Mouse (Mus musculus) ovary, postnatal 14 days (tissue): Measurements from ENCODE around the gene Ccdc142.

Source experiments
- DNase-seq: peaks from one replicate; pipeline ENCODE4 v3.0.0; 2022; ENCODE audit warnings: low spot score

Ccdc142 gene

GRCm38 (mm10) chr6:83084477-83084876, 16.9 kb upstream of the Ccdc142 start:
- no peak for DNase-seq

DNA sequence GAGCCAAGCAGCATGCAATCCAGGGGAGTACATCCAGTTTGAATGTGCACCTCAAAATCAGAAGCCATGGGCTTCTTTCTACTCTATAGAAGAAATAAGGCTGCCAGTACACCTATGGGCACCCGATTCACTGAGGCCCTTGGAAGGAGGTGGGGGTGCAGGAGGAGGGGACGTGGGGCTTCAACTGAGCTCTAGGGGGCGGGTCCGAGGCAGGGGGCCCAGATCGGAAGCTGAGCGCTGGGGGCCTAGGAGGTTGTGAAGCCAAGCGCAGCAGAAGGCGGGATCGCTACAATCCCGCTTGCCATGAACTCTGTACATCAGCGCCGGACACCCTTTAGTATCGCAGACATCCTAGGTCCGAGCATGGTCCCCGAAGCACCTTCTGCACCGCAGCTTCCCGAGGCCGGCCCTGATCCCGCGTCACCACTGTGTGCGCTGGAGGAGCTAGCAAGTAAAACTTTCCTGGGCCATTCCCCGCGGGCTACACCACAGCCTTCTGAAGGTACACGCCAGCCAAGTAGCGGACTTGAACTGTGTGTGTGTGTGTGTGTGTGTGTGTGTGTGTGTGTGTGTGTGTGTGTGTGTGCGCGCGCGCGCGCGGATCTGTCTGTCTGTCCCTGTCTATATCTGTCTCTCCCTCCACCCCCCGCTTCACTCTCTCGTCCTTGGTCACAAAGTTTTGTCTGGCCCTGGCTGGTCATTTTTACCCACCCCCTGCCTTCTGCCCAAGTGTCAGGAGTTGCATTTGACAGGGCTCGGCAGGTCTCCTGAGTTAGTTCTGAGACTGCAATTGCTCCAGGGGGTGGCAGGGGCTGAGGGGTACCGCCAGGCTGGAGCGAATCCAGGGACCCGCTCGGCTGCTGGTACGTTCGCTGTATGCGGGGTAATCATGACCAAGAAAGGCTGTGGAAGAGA, 15.0 kb upstream of the Ccdc142 start, which contains the start of gene Lbx2:
Gene Lbx2, plus strand, starts transcription at position 247 of the 915 bp plus-strand sequence.
- no peak for DNase-seq

GRCm38 (mm10) chr6:83087205-83087925, 14.0 kb upstream of the Ccdc142 start:
- DNase-seq, result no peak

DNA sequence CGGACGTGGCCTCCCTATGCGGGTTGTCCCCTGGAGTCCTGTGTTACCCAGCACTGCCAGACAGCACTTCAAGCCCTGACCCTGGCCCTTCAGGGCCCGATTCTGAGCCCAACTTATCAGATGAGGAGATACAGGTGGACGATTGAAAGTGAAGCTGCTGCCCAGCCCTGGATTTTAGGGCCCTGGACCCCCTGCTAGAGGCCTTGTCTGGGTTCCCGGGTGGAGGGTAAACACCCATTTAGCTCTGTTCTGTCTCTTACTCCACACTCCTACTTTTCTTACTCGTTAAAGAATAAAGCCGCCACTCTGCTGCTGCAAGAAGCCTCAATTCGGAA, 13.5 kb upstream of the Ccdc142 start:
- DNase-seq, result no peak

- DNase-seq, result no peak
Measured at GRCm38 (mm10) chr6:83092416-83093127, 8.8 kb upstream of the Ccdc142 start.

GRCm38 (mm10) chr6:83095968-83096367, 5.4 kb upstream of the Ccdc142 start:
- DNase-seq, result no peak

DNA sequence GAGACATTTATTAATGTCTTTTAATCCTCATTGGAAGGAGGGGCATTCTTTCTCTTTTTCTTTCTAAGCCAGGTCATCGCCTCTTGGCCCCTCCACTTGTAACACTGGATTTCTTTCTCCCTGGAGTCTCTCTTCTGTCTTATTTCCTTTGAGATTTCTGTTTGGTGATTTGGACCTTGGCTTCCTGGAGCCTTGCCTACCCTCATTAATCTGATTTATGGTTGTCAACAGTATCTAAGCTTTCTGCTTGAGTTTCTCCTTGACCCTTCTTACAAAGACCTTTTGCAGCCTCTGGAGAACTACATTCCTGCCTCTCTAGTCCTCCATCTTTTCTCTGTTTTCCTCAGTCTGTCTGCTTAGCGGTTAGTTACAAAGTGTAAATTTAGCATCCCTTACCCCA, 3.0 kb upstream of the Ccdc142 start:
- DNase-seq, result no peak

DNA sequence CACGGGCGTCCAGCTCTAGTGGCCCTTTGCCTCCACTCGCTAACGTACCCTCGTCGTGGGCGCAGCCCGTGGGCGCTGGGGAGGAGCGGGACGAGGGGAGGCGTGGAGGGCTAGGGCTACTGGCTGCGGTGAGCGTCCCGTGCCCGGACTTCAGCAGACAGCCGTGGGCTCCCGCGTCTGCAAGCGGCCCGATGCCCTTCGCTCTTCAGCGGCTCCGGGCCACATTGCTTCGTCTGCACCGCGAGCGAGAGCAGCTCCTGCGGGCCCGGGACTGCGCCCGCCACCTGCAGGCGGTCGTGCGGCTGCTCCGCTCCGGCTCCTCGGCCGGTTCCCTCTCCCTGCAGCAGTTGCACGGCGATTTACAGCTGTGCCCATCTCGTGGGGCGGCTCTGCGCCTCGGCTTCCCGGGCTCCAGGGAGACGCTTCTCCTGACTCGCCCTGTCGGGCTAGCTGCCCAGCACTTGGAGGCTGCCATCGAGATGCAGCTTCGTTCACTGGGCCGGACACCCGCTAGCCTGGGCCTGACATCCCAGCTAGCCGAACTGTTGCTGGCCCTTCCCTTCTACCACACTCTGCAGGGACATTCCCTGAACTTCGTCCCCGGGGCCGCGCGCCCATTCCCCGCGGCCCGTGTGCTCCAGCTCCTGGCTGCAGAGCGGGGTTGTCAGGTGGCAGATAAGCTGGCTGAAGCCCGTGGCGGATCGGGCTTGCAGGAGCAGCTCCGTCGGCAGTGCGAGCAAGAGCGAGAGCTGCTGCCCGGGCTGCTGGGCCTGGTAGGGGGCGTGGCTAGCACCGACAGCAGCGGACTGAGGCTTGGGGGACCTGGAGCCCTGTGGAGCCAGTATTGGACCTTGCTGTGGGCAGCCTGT, 521 bp downstream of the Ccdc142 start:
- peak; percentile 53 for DNase-seq

DNA sequence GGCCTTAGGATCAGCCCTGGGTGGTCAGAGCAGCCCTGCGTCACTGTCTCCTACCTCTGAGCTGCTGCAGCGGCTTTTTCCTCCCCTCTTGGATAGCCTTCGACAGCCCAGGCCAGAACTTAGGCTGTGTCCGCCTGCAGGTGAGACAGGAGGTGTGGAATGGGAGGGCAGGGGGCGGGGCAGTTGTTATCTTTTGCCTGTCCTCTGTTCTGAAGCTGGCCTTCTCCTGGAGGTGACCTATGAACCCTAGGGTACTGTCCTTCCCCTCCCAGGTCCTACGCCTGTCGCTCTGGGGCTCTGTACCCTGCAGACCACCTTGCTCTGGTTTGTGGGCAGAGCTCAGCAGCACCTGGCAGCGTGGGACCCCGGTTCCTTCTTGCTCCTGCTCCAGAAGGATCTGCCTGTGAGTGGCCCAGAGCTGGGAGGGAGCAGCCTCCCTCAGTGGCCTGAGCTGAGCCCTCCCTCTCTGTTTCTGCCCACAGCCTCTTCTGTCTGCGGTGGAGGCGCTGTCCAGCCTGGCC, 1.8 kb downstream of the Ccdc142 start:
- no peak for DNase-seq

- no peak for DNase-seq
Measured at GRCm38 (mm10) chr6:83104158-83104557, 2.8 kb downstream of the Ccdc142 start.

DNA sequence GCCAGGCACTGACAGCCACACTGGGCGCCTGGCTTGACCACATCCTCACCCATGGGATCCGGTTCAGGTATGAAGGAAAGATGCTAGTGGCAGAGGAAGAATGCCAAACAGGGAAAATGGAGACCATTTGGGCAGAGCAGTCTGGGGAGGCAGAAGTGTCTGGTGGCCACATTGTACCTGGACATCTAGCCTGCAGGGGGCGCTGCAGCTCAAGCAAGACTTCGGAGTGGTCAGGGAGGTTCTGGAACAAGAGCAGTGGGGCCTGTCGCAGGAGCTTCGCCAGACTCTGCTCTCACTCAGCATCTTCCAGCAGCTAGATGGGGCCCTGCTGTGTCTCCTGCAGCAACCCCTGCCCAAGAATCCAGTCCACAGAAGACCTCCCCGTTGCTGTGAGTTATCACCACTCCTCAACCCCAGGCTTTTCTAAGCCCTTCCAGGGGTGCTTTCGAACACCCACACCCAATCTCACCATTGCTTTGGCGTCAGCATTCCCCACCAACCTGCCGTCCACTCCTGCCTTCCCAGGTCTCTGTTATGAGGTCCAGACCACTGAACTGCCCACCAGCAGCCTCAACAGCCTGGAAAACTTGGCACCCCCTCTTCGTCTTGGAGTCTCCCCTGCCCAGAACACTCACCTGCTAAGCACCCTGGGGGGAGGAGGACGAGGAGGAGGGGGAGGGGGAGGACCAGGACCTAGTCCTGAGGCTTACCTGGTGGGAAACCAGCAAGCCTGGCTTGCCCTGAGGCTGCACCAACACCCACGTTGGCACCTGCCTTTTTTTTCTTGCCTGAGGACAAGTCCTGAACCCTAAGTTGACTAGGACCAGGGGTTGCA, 6.4 kb downstream of the Ccdc142 start:
- DNase-seq, result peak; percentile 76

DNA sequence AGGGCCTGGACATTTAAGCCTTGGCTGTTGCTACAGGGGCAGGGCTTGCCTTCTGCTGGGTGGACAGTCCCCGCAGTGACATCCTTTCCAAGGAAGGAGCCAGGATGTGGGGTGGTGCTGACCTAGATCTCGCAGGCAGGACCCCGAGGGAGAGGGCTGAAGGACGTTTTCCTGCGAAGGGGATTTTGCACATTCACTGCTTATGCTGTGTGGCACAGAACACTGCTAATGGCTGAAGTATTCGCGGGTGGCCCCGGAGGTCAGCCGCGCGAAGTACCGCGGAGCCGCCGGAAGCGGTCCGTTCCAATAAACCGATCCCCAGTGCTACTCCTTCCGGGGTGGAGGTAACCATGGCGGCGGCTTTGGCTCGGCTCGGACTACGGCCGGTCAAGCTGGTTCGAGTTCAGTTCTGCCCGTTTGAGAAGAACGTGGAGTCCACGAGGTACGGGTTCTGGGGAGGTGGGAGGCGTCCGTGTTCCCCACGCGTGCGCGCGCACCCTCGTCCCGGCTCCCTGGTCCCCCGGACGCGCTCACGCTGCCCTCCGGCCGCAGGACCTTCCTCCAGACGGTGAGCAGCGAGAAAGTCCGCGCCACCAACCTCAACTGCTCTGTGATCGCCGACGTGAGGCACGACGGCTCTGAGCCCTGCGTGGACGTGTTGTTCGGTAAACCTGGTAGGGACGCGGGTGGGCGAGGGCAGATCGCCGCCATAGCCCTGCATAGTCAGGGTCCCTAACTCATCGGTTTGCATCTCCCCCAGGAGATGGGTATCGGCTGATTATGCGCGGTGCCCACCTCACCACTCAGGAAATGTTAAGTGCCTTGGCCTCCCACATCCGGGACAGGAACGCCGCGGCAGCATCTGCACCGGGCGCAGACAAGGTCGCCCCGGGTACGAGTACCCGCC, 7.6 kb downstream of the Ccdc142 start, which contains the start of gene Mrpl53:
Gene Mrpl53, plus strand, starts transcription at position 279 of the 907 bp plus-strand sequence.
- DNase-seq, result peak; percentile 80

GRCm38 (mm10) chr6:83111510-83112136, 10.2 kb downstream of the Ccdc142 start:
- DNase-seq, result no peak

GRCm38 (mm10) chr6:83115011-83115671, 13.7 kb downstream of the Ccdc142 start, which contains the start of gene Mogs:
Mogs (plus strand) TSS chr6:83115496.
- peak; percentile 92 for DNase-seq

GRCm38 (mm10) chr6:83115682-83116372, 14.4 kb downstream of the Ccdc142 start:
- no peak for DNase-seq

DNA sequence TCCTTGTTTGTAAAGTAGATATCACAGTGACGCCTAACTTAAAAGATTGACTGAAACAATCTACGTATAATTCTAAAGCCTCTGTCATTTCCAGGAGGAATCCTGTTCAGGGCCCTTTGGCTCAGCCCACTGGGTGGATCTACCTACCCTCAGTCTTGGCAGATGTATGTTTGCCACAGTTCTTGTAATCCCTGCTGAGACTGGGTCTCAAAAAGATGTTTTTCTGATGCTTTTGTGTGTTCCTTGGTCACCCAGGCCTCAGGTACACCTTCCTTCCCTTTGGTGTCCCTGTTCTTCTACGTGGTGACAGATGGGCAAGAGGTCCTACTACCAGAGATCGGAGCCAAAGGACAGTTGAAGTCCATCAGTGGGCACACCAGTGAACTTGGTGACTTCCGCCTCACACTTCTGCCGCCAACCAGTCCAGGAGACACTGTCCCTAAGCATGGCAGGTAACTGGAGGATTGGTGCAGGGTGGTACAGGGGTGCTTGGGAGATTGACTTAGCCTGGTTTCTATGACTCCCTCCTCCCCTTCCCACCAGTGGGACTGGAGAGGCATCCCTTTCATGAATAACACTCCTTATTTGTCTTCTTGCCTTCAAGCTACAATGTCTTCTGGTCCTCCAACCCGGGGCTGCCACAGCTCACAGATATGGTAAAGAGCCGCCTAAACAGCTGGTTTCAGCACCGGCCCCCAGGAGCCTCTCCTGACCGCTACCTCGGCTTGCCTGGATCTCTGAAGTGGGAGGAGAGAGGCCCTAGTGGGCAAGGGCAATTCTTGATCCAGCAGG, 15.2 kb downstream of the Ccdc142 start:
- no peak for DNase-seq

- DNase-seq, result no peak
Measured at GRCm38 (mm10) chr6:83117165-83117438, 15.7 kb downstream of the Ccdc142 start.
